In the genomic region with DNA sequence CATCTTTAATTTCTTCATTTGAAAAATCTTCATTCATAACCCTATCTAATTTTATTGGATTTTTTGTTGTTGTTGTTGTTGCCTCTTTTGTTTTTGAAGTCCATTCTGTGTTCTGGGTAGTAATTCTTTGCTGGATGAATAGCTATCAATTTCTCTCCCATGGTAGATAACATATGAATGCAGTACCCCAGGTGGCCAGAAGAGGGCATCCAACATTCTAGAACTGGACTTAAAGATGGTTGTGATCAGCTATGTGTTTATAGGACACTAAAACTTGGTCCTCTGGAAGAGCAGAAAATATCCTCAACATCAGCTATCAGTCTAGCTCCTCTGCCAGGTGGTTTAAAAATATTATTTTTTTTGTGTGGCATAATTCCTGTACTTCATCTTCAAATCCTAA, we compare ENCODE assay signal across 8 mouse cellular contexts.
DNase-seq lines count a peak whose midpoint lies in the region; ATAC-seq and TF ChIP-seq lines count a peak whose summit lies in the region.
"Not testable (repeated sequence)": the region's sequence is repeated elsewhere in the genome, so short reads cannot be mapped to it uniquely, and the experiment has no call there.

No protein-coding gene starts in this region.

- H3K4me1 ChIP-seq in heart, postnatal 0 days (ENCODE audit: control insufficient read depth, insufficient read depth); lung, postnatal 0 days (ENCODE audit: insufficient read depth, low read depth, low read length): not testable (repeated sequence)

- not testable (repeated sequence) for H3K9ac ChIP-seq in heart, postnatal 0 days (replicated peaks; ENCODE audit: low read depth, low read length); lung, postnatal 0 days (replicated peaks; ENCODE audit: low read depth)

- H3K4me3 ChIP-seq in heart, postnatal 0 days (ENCODE audit: low read depth, low read length); lung, postnatal 0 days (ENCODE audit: low read depth, low read length): not testable (repeated sequence)

- not testable (repeated sequence) for H3K4me2 ChIP-seq in heart, postnatal 0 days (ENCODE audit: low read depth, low read length); lung, postnatal 0 days (replicated peaks; ENCODE audit: low read depth, low read length)

- DNase-seq in CD4-positive, CD25-positive, alpha-beta regulatory T cell, adult 2 months (ENCODE audit: low read depth, low spot score) = peak; percentile 38
- DNase-seq in adrenal gland, postnatal 10 days = peak; percentile 39
- DNase-seq in embryo, embryonic 10 days (ENCODE audit: low spot score) = peak; percentile 34
- not testable (repeated sequence) for DNase-seq in heart, postnatal 0 days (ENCODE audit: low spot score); lung, postnatal 0 days (ENCODE audit: low spot score)
- peak; percentile 6 for DNase-seq in kidney, postnatal 14 days
- peak; percentile 25 for DNase-seq in retina, postnatal 1 day
- DNase-seq in thymus, postnatal 25 days = peak; percentile 24

- H3K9me3 ChIP-seq in heart, postnatal 0 days (replicated peaks; ENCODE audit: control insufficient read depth, low read length); lung, postnatal 0 days (ENCODE audit: low read length): not testable (repeated sequence)

- H3K36me3 ChIP-seq in heart, postnatal 0 days (replicated peaks; ENCODE audit: control insufficient read depth, insufficient read depth, low read length); lung, postnatal 0 days (ENCODE audit: insufficient read depth, low read length): not testable (repeated sequence)

- TF ChIP-seq EP300 in heart, postnatal 0 days (IDR thresholded peaks at IDR 0.05; ENCODE audit: low read depth); lung, postnatal 0 days (IDR thresholded peaks at IDR 0.05): not testable (repeated sequence)

- peak; percentile 30; the same call in 1 of the 2 replicates for TF ChIP-seq CTCF in heart, postnatal 0 days (IDR thresholded peaks at IDR 0.05; ENCODE audit: low read depth)
- peak; percentile 50 for TF ChIP-seq CTCF in lung, postnatal 0 days (IDR thresholded peaks at IDR 0.05)

- not testable (repeated sequence) for H3K27ac ChIP-seq in heart, postnatal 0 days (ENCODE audit: low read depth); lung, postnatal 0 days (ENCODE audit: low read length)

- H3K27me3 ChIP-seq in heart, postnatal 0 days (ENCODE audit: control insufficient read depth, insufficient read depth, low read length); lung, postnatal 0 days (replicated peaks; ENCODE audit: insufficient read depth, low read length): not testable (repeated sequence)

- not testable (repeated sequence) for ATAC-seq in heart, postnatal 0 days (ENCODE audit: insufficient read depth, low read depth); lung, postnatal 0 days
